Mouse (Mus musculus): ENCODE data around the gene Gm21627. TPM values are rescaled to one million over a fixed set of nuclear protein-coding genes. Genes with fewer than 3 reads are reported as not detected.
"Not testable (repeated sequence)": the region's sequence is repeated elsewhere in the genome, so short reads cannot be mapped to it uniquely, and the experiment has no call there.

The Gm21627 gene
- total RNA-seq (2015) (not detected in 2 replicates), total RNA-seq (2017) (not detected in 2 replicates)

DNA sequence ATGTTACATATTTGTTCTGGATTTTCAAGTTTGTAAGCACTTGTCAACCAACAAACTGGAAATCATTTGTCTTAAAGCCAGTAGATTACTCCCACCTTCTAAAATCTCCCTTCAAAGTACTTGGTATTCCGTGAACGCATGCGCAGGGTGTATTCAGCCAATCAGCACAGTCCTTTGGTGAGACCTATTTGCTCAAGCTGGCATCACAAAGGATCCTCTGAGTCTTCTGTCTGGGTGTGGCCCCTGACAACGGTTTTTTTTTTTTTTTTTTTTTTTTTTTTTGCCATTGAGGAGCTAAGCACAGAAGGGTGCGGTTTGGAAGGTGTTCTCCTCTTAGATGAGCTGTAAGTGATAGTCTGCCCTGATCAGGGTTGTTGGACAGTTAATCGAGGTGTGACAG, at the start of gene Gm21627:
Gene Gm21627 (plus strand): TSS at position 301 of the 400 bp plus-strand sequence.
- ATAC-seq (ENCODE audit: poor library complexity, severe bottlenecking), result not testable (repeated sequence)

Data from megakaryocyte, adult 5-6 weeks (primary cell).